Mouse (Mus musculus): ENCODE data around the gene Scgb3a1. TPM values are rescaled to one million over a fixed set of nuclear protein-coding genes. Genes with fewer than 3 reads are reported as not detected.

Gene Scgb3a1
- polyA plus RNA-seq, 1 experiment from 2014 or later = not detected

GRCm38 (mm10) chr11:49652401-49653078 is 10.9 kb upstream of the Scgb3a1 start:
- WGBS = 20% methylated on average over 19 of the region's 19 CpGs
- peak; percentile 65 for ATAC-seq (replicated peaks; ENCODE audit: low FRiP score, low TSS enrichment, low read depth)
- DNase-seq (ENCODE audit: low spot score) = peak; percentile 97
- H3K9me3 ChIP-seq (ENCODE audit: control insufficient read depth, low read length) = no peaks in the 10 kb centered on the region
- no peak overlapping the region for H3K4me3 ChIP-seq (ENCODE audit: low read depth, low read length)
- H3K4me1 ChIP-seq (replicated peaks; ENCODE audit: control insufficient read depth, insufficient read depth, low read length) = no peaks in the 10 kb centered on the region
- H3K4me2 ChIP-seq (ENCODE audit: low read length) = peak overlapping the region; percentile 26
- H3K27me3 ChIP-seq (replicated peaks; ENCODE audit: control insufficient read depth, insufficient read depth, low read length) = no peaks in the 10 kb centered on the region
- H3K36me3 ChIP-seq (ENCODE audit: control insufficient read depth, insufficient read depth, low read length) = no peaks in the 10 kb centered on the region
- no peak overlapping the region for H3K27ac ChIP-seq (ENCODE audit: low read depth)
- no peak overlapping the region for H3K9ac ChIP-seq (ENCODE audit: low read length)

- H3K9me3 ChIP-seq (ENCODE audit: control insufficient read depth, low read length) = no peaks in the 10 kb centered on the region
- H3K4me3 ChIP-seq (ENCODE audit: low read depth, low read length) = no peak overlapping the region
- H3K4me2 ChIP-seq (ENCODE audit: low read length) = peak overlapping the region; percentile 26
- no peaks in the 10 kb centered on the region for H3K4me1 ChIP-seq (replicated peaks; ENCODE audit: control insufficient read depth, insufficient read depth, low read length)
- no peaks in the 10 kb centered on the region for H3K36me3 ChIP-seq (ENCODE audit: control insufficient read depth, insufficient read depth, low read length)
- WGBS = 40% methylated on average over 11 of the region's 11 CpGs
- no peak overlapping the region for H3K27ac ChIP-seq (ENCODE audit: low read depth)
- no peak overlapping the region for H3K9ac ChIP-seq (ENCODE audit: low read length)
- H3K27me3 ChIP-seq (replicated peaks; ENCODE audit: control insufficient read depth, insufficient read depth, low read length) = no peaks in the 10 kb centered on the region
- DNase-seq (ENCODE audit: low spot score) = no peak
- peak; percentile 42 for ATAC-seq (replicated peaks; ENCODE audit: low FRiP score, low TSS enrichment, low read depth)
These were observed 10.4 kb upstream of the Scgb3a1 start for GRCm38 (mm10) chr11:49653079-49653408.

- Histone ChIP-seq H3K27me3 (replicated peaks; ENCODE audit: control insufficient read depth, insufficient read depth, low read length) (no peaks in the 10 kb centered on the region), H3K9me3 (ENCODE audit: control insufficient read depth, low read length) (no peaks in the 10 kb centered on the region), H3K4me3 (ENCODE audit: low read depth, low read length) (no peak overlapping the region), H3K9ac (ENCODE audit: low read length) (no peak overlapping the region), H3K27ac (ENCODE audit: low read depth) (no peak overlapping the region), H3K36me3 (ENCODE audit: control insufficient read depth, insufficient read depth, low read length) (no peaks in the 10 kb centered on the region), H3K4me2 (ENCODE audit: low read length) (no peak overlapping the region), H3K4me1 (replicated peaks; ENCODE audit: control insufficient read depth, insufficient read depth, low read length) (no peaks in the 10 kb centered on the region)
- no peak for DNase-seq (ENCODE audit: low spot score)
- WGBS = 89% methylated on average over 5 of the region's 5 CpGs
- ATAC-seq (replicated peaks; ENCODE audit: low FRiP score, low TSS enrichment, low read depth) = no peak
These were observed 8.8 kb upstream of the Scgb3a1 start for GRCm38 (mm10) chr11:49654651-49655050.

DNA sequence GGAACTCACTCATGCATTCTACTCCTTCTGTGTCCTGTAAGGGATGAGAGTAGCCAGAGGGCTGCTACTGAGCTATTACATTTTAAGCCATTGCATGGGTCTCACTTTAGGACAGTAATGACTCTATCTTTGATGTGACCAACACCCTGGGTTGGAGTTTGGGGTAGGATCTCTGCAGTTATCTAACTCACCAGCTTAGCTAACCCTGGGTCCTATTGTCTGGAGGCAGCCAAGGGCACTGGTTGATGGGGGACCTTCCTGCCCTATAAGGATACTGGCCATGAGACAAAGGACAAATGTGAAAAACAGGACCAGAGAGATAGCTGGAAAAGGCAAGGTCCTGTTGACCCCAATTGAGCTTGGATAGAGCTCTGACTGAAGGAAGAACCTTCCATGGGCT is 7.9 kb upstream of the Scgb3a1 start:
- H3K4me2 ChIP-seq (ENCODE audit: low read length) = no peak overlapping the region
- DNase-seq (ENCODE audit: low spot score) = no peak
- no peaks in the 10 kb centered on the region for H3K9me3 ChIP-seq (ENCODE audit: control insufficient read depth, low read length)
- ATAC-seq (replicated peaks; ENCODE audit: low FRiP score, low TSS enrichment, low read depth) = no peak
- H3K4me3 ChIP-seq (ENCODE audit: low read depth, low read length) = no peak overlapping the region
- no peaks in the 10 kb centered on the region for H3K27me3 ChIP-seq (replicated peaks; ENCODE audit: control insufficient read depth, insufficient read depth, low read length)
- no peaks in the 10 kb centered on the region for H3K36me3 ChIP-seq (ENCODE audit: control insufficient read depth, insufficient read depth, low read length)
- no peak overlapping the region for H3K9ac ChIP-seq (ENCODE audit: low read length)
- no peak overlapping the region for H3K27ac ChIP-seq (ENCODE audit: low read depth)
- no peaks in the 10 kb centered on the region for H3K4me1 ChIP-seq (replicated peaks; ENCODE audit: control insufficient read depth, insufficient read depth, low read length)

DNA sequence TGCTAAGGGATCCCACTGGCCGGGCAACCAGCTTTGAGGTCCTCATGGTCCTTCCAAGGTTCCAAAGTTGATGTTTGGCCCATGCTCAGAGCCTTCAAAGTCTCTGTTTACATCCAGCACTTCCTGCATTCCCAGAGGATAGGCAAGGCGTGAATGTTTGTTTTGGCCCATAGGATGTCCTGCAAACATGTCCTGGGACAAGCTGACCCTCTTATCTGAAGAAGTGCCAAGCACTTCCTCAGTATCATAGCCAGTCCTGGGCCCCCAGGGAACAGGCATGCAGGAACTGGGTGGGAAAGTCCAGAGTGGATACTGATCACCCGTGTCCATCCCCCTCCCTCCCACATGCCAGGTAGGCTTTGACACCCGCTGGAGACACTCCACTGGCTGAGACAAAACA is 5.3 kb upstream of the Scgb3a1 start:
- Histone ChIP-seq H3K36me3 (ENCODE audit: control insufficient read depth, insufficient read depth, low read length) (no peaks in the 10 kb centered on the region), H3K4me3 (ENCODE audit: low read depth, low read length) (no peak overlapping the region), H3K9ac (ENCODE audit: low read length) (no peak overlapping the region), H3K4me2 (ENCODE audit: low read length) (no peak overlapping the region), H3K4me1 (replicated peaks; ENCODE audit: control insufficient read depth, insufficient read depth, low read length) (no peaks in the 10 kb centered on the region), H3K9me3 (ENCODE audit: control insufficient read depth, low read length) (no peaks in the 10 kb centered on the region), H3K27ac (ENCODE audit: low read depth) (no peak overlapping the region), H3K27me3 (replicated peaks; ENCODE audit: control insufficient read depth, insufficient read depth, low read length) (no peaks in the 10 kb centered on the region)
- DNase-seq (ENCODE audit: low spot score) (peak; percentile 43), ATAC-seq (replicated peaks; ENCODE audit: low FRiP score, low TSS enrichment, low read depth) (no peak)
- WGBS = 79% methylated on average over 4 of the region's 4 CpGs

DNA sequence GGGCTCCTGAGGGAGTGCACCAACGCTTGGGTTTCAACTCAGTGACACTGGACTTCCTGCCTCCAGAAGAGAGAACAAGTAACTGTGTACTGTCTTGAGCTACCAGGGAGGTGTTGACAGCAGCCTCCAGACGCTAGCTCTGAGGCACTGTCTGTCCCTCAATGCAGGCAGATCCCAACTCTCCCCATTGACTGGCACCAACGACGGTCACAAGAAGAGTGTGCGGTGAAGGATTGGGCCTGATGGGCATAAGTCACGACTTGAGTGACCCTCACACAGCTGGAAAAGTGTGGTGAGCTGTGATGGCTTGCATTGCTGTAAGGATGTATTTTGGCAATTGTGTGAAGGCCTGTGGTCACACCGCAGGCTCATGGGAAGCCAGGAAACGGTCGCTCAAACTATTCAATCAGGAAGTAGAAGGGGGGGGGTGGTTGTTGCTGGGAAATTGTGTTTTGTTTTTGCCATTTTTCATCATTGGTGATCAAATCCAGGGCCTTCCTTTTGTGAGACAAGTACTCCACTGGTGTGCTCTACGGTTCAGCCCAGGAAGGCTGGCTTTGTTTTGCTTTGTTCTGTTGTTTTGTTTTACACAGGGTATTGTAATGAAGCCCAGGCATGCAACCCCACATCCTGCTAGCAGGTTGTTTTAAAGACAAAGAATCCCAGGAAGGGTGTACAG is 4.5 kb upstream of the Scgb3a1 start:
- Histone ChIP-seq H3K36me3 (ENCODE audit: control insufficient read depth, insufficient read depth, low read length) (no peaks in the 10 kb centered on the region), H3K4me3 (ENCODE audit: low read depth, low read length) (no peak overlapping the region), H3K4me2 (ENCODE audit: low read length) (no peak overlapping the region), H3K9me3 (ENCODE audit: control insufficient read depth, low read length) (no peaks in the 10 kb centered on the region), H3K9ac (ENCODE audit: low read length) (no peak overlapping the region), H3K27ac (ENCODE audit: low read depth) (no peak overlapping the region), H3K4me1 (replicated peaks; ENCODE audit: control insufficient read depth, insufficient read depth, low read length) (no peaks in the 10 kb centered on the region), H3K27me3 (replicated peaks; ENCODE audit: control insufficient read depth, insufficient read depth, low read length) (no peaks in the 10 kb centered on the region)
- peak; percentile 47 for DNase-seq (ENCODE audit: low spot score)
- ATAC-seq (replicated peaks; ENCODE audit: low FRiP score, low TSS enrichment, low read depth) = no peak
- WGBS = 71% methylated on average over 10 of the region's 10 CpGs

DNA sequence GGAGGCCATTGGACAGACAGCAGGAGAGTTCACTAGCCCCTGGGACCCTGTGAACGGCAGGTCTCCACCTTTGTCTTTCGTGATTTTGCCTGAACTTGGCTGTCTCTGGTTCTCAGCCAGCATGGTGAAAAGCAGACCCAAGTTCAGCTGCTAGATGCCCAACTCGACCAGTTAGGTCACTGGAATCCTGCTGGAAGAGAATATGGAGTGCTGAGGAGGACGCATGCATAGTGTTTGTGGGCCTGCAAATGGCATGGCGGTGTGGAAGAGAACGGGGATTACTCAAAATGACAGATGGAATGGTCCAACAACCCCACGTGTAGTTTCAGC is 4.0 kb upstream of the Scgb3a1 start:
- Histone ChIP-seq H3K9ac (ENCODE audit: low read length) (no peak overlapping the region), H3K36me3 (ENCODE audit: control insufficient read depth, insufficient read depth, low read length) (no peaks in the 10 kb centered on the region), H3K9me3 (ENCODE audit: control insufficient read depth, low read length) (no peaks in the 10 kb centered on the region), H3K27ac (ENCODE audit: low read depth) (no peak overlapping the region), H3K4me2 (ENCODE audit: low read length) (no peak overlapping the region), H3K4me3 (ENCODE audit: low read depth, low read length) (no peak overlapping the region), H3K27me3 (replicated peaks; ENCODE audit: control insufficient read depth, insufficient read depth, low read length) (no peaks in the 10 kb centered on the region), H3K4me1 (replicated peaks; ENCODE audit: control insufficient read depth, insufficient read depth, low read length) (no peaks in the 10 kb centered on the region)
- 65% methylated on average over 7 of the region's 7 CpGs for WGBS
- ATAC-seq (replicated peaks; ENCODE audit: low FRiP score, low TSS enrichment, low read depth) (no peak), DNase-seq (ENCODE audit: low spot score) (no peak)

GRCm38 (mm10) chr11:49662292-49662780 is 1.1 kb upstream of the Scgb3a1 start:
- H3K4me3 ChIP-seq (ENCODE audit: low read depth, low read length) = no peak overlapping the region
- 55% methylated on average over 15 of the region's 15 CpGs for WGBS
- H3K27ac ChIP-seq (ENCODE audit: low read depth) = no peak overlapping the region
- H3K4me1 ChIP-seq (replicated peaks; ENCODE audit: control insufficient read depth, insufficient read depth, low read length) = no peaks in the 10 kb centered on the region
- ATAC-seq (replicated peaks; ENCODE audit: low FRiP score, low TSS enrichment, low read depth) = no peak
- no peaks in the 10 kb centered on the region for H3K27me3 ChIP-seq (replicated peaks; ENCODE audit: control insufficient read depth, insufficient read depth, low read length)
- peak; percentile 45 for DNase-seq (ENCODE audit: low spot score)
- no peaks in the 10 kb centered on the region for H3K9me3 ChIP-seq (ENCODE audit: control insufficient read depth, low read length)
- H3K36me3 ChIP-seq (ENCODE audit: control insufficient read depth, insufficient read depth, low read length) = no peaks in the 10 kb centered on the region
- no peak overlapping the region for H3K9ac ChIP-seq (ENCODE audit: low read length)
- H3K4me2 ChIP-seq (ENCODE audit: low read length) = no peak overlapping the region
